Mouse (Mus musculus): Measurements from ENCODE around the gene Atp1a3. TPM values are rescaled to one million over a fixed set of nuclear protein-coding genes. Genes with fewer than 3 reads are reported as not detected.

The Atp1a3 gene
- polyA plus RNA-seq, 1 experiment from 2014 or later: 0.57 TPM

- no peak overlapping the region for H3K4me3 ChIP-seq (ENCODE audit: low read depth, low read length)
- H3K9me3 ChIP-seq (ENCODE audit: low read length): no peaks in the 10 kb centered on the region
- no peak overlapping the region for H3K4me2 ChIP-seq (replicated peaks; ENCODE audit: low read depth, low read length)
- no peaks in the 10 kb centered on the region for H3K36me3 ChIP-seq (ENCODE audit: insufficient read depth, low read length)
- H3K27ac ChIP-seq (ENCODE audit: low read length): no peak overlapping the region
- TF ChIP-seq EP300 (IDR thresholded peaks at IDR 0.05) (no peak), CTCF (IDR thresholded peaks at IDR 0.05) (no peak)
- no peak for DNase-seq (ENCODE audit: low spot score)
- H3K4me1 ChIP-seq (ENCODE audit: insufficient read depth, low read depth, low read length): no peaks in the 10 kb centered on the region
- WGBS: 63% methylated on average over 7 of the region's 7 CpGs
- no peak overlapping the region for H3K9ac ChIP-seq (replicated peaks; ENCODE audit: low read depth)
- no peak for ATAC-seq
- H3K27me3 ChIP-seq (replicated peaks; ENCODE audit: insufficient read depth, low read length): 0 out of 2 replicates have a peak, but pooled peaks cover under 1% of the 10 kb centered on the region
Observed at GRCm38 (mm10) chr7:25000211-25000610, 5.5 kb downstream of the Atp1a3 start.

GRCm38 (mm10) chr7:24993081-24993480 lies 12.7 kb downstream of the Atp1a3 start:
- ATAC-seq: no peak
- Histone ChIP-seq H3K4me1 (ENCODE audit: insufficient read depth, low read depth, low read length) (no peaks in the 10 kb centered on the region), H3K4me3 (ENCODE audit: low read depth, low read length) (no peak overlapping the region), H3K36me3 (ENCODE audit: insufficient read depth, low read length) (no peaks in the 10 kb centered on the region), H3K27me3 (replicated peaks; ENCODE audit: insufficient read depth, low read length) (no peaks in the 10 kb centered on the region), H3K27ac (ENCODE audit: low read length) (no peak overlapping the region), H3K9ac (replicated peaks; ENCODE audit: low read depth) (no peak overlapping the region), H3K4me2 (replicated peaks; ENCODE audit: low read depth, low read length) (no peak overlapping the region), H3K9me3 (ENCODE audit: low read length) (no peaks in the 10 kb centered on the region)
- TF ChIP-seq EP300 (IDR thresholded peaks at IDR 0.05): no peak
- no peak for TF ChIP-seq CTCF (IDR thresholded peaks at IDR 0.05)
- DNase-seq (ENCODE audit: low spot score): no peak
- WGBS: 60% methylated on average over 6 of the region's 6 CpGs

GRCm38 (mm10) chr7:24990478-24990877 lies 15.3 kb downstream of the Atp1a3 start:
- no peaks in the 10 kb centered on the region for H3K4me1 ChIP-seq (ENCODE audit: insufficient read depth, low read depth, low read length)
- H3K4me2 ChIP-seq (replicated peaks; ENCODE audit: low read depth, low read length): no peak overlapping the region
- H3K36me3 ChIP-seq (ENCODE audit: insufficient read depth, low read length): no peaks in the 10 kb centered on the region
- H3K27ac ChIP-seq (ENCODE audit: low read length): no peak overlapping the region
- DNase-seq (ENCODE audit: low spot score): no peak
- no peak for TF ChIP-seq CTCF (IDR thresholded peaks at IDR 0.05)
- H3K27me3 ChIP-seq (replicated peaks; ENCODE audit: insufficient read depth, low read length): no peaks in the 10 kb centered on the region
- no peak for ATAC-seq
- no peak overlapping the region for H3K9ac ChIP-seq (replicated peaks; ENCODE audit: low read depth)
- H3K4me3 ChIP-seq (ENCODE audit: low read depth, low read length): no peak overlapping the region
- WGBS: 82% methylated on average over 8 of the region's 8 CpGs
- no peaks in the 10 kb centered on the region for H3K9me3 ChIP-seq (ENCODE audit: low read length)

GRCm38 (mm10) chr7:24987941-24988340 lies 17.8 kb downstream of the Atp1a3 start:
- Histone ChIP-seq H3K4me1 (ENCODE audit: insufficient read depth, low read depth, low read length) (no peaks in the 10 kb centered on the region), H3K27me3 (replicated peaks; ENCODE audit: insufficient read depth, low read length) (no peaks in the 10 kb centered on the region), H3K4me3 (ENCODE audit: low read depth, low read length) (no peak overlapping the region), H3K9ac (replicated peaks; ENCODE audit: low read depth) (no peak overlapping the region), H3K36me3 (ENCODE audit: insufficient read depth, low read length) (no peaks in the 10 kb centered on the region), H3K27ac (ENCODE audit: low read length) (no peak overlapping the region), H3K9me3 (ENCODE audit: low read length) (no peaks in the 10 kb centered on the region), H3K4me2 (replicated peaks; ENCODE audit: low read depth, low read length) (no peak overlapping the region)
- no peak for ATAC-seq
- DNase-seq (ENCODE audit: low spot score): no peak
- 68% methylated on average over 14 of the region's 14 CpGs for WGBS
- no peak for TF ChIP-seq CTCF (IDR thresholded peaks at IDR 0.05)
- no peak for TF ChIP-seq EP300 (IDR thresholded peaks at IDR 0.05)

GRCm38 (mm10) chr7:24985799-24986198 lies 20.0 kb downstream of the Atp1a3 start:
- Histone ChIP-seq H3K4me3 (ENCODE audit: low read depth, low read length) (no peak overlapping the region), H3K27me3 (replicated peaks; ENCODE audit: insufficient read depth, low read length) (no peaks in the 10 kb centered on the region), H3K9me3 (ENCODE audit: low read length) (no peaks in the 10 kb centered on the region), H3K27ac (ENCODE audit: low read length) (no peak overlapping the region), H3K9ac (replicated peaks; ENCODE audit: low read depth) (no peak overlapping the region), H3K4me2 (replicated peaks; ENCODE audit: low read depth, low read length) (no peak overlapping the region), H3K36me3 (ENCODE audit: insufficient read depth, low read length) (no peaks in the 10 kb centered on the region), H3K4me1 (ENCODE audit: insufficient read depth, low read depth, low read length) (no peaks in the 10 kb centered on the region)
- WGBS: 63% methylated on average over 5 of the region's 5 CpGs
- no peak for ATAC-seq
- TF ChIP-seq CTCF (IDR thresholded peaks at IDR 0.05) (peak; percentile 30; the same call in 1 of the 2 replicates), EP300 (IDR thresholded peaks at IDR 0.05) (no peak)
- no peak for DNase-seq (ENCODE audit: low spot score)

GRCm38 (mm10) chr7:24984307-24984706 lies 21.5 kb downstream of the Atp1a3 start:
- Histone ChIP-seq H3K36me3 (ENCODE audit: insufficient read depth, low read length) (no peaks in the 10 kb centered on the region), H3K4me2 (replicated peaks; ENCODE audit: low read depth, low read length) (no peak overlapping the region), H3K9me3 (ENCODE audit: low read length) (no peaks in the 10 kb centered on the region), H3K4me1 (ENCODE audit: insufficient read depth, low read depth, low read length) (no peaks in the 10 kb centered on the region), H3K27ac (ENCODE audit: low read length) (no peak overlapping the region), H3K9ac (replicated peaks; ENCODE audit: low read depth) (no peak overlapping the region), H3K4me3 (ENCODE audit: low read depth, low read length) (no peak overlapping the region), H3K27me3 (replicated peaks; ENCODE audit: insufficient read depth, low read length) (no peaks in the 10 kb centered on the region)
- TF ChIP-seq EP300 (IDR thresholded peaks at IDR 0.05): no peak
- no peak for TF ChIP-seq CTCF (IDR thresholded peaks at IDR 0.05)
- ATAC-seq: no peak
- no peak for DNase-seq (ENCODE audit: low spot score)
- 85% methylated on average over 2 of the region's 2 CpGs for WGBS

- Histone ChIP-seq H3K36me3 (ENCODE audit: insufficient read depth, low read length) (no peaks in the 10 kb centered on the region), H3K27ac (ENCODE audit: low read length) (no peak overlapping the region), H3K9ac (replicated peaks; ENCODE audit: low read depth) (no peak overlapping the region), H3K9me3 (ENCODE audit: low read length) (no peaks in the 10 kb centered on the region), H3K4me1 (ENCODE audit: insufficient read depth, low read depth, low read length) (no peaks in the 10 kb centered on the region), H3K4me2 (replicated peaks; ENCODE audit: low read depth, low read length) (no peak overlapping the region), H3K4me3 (ENCODE audit: low read depth, low read length) (no peak overlapping the region), H3K27me3 (replicated peaks; ENCODE audit: insufficient read depth, low read length) (no peaks in the 10 kb centered on the region)
- ATAC-seq (no peak), DNase-seq (ENCODE audit: low spot score) (no peak)
- no peak for TF ChIP-seq CTCF (IDR thresholded peaks at IDR 0.05)
- TF ChIP-seq EP300 (IDR thresholded peaks at IDR 0.05): no peak
- WGBS: 84% methylated on average over 5 of the region's 5 CpGs
Observed at GRCm38 (mm10) chr7:24983396-24983795, 22.4 kb downstream of the Atp1a3 start.
